Mouse (Mus musculus) neural tube, embryonic 14.5 days (tissue): ENCODE results near the gene Mrpl51. TPM values are rescaled to one million over a fixed set of nuclear protein-coding genes. Genes with fewer than 3 reads are reported as not detected.
A peak's percentile ranks its signal among the peaks of the same experiment; 100 is the strongest.

ENCODE experiments used
- ATAC-seq: fragments of 200-750 bp; cut with Nextera tagmentation; 2 replicates; pipeline ENCODE4 v1.8.0; 2017; ENCODE audit warnings: low read depth, mild to moderate bottlenecking, moderate TSS enrichment, moderate library complexity
- H3K27ac ChIP-seq: fragments of 300-500 bp; sonication (generic); 2 replicates; pipeline ENCODE4 v1.5.1; 2014; ENCODE audit warnings: low read depth, mild to moderate bottlenecking, control low read depth, low read length, moderate library complexity, mixed read lengths
- H3K27me3 ChIP-seq: fragments of 300-500 bp; sonication (generic); 2 replicates; pipeline ENCODE4 v1.6.1; 2014; ENCODE audit warnings: low read length; ENCODE audit not compliant: control insufficient read depth, insufficient read depth
- H3K36me3 ChIP-seq: fragments of 300-500 bp; sonication (generic); 2 replicates; pipeline ENCODE4 v1.6.1; 2014; ENCODE audit warnings: low read length, mixed read lengths; ENCODE audit not compliant: control insufficient read depth, insufficient read depth
- H3K4me1 ChIP-seq: fragments of 300-500 bp; sonication (generic); 2 replicates; pipeline ENCODE4 v1.6.1; 2014; ENCODE audit warnings: low read length; ENCODE audit not compliant: control insufficient read depth, insufficient read depth
- H3K4me2 ChIP-seq: fragments of 300-500 bp; sonication (generic); 2 replicates; pipeline ENCODE4 v1.6.1; 2014; ENCODE audit warnings: mild to moderate bottlenecking, low read depth, low read length, control low read depth
- H3K4me3 ChIP-seq: fragments of 300-500 bp; sonication (generic); 2 replicates; pipeline ENCODE4 v1.5.1; 2014; ENCODE audit warnings: low read depth, low read length, control low read depth, mixed read lengths
- H3K9ac ChIP-seq: fragments of 300-500 bp; sonication (generic); replicated peaks from 2 replicates; pipeline ENCODE4 v1.6.1; 2014; ENCODE audit warnings: low read depth, mild to moderate bottlenecking, control low read depth, low read length, mixed read lengths
- H3K9me3 ChIP-seq: fragments of 300-500 bp; sonication (generic); 2 replicates; pipeline ENCODE4 v1.6.1; 2016; ENCODE audit warnings: low read length; ENCODE audit not compliant: control insufficient read depth
- WGBS: fragments of 180-500 bp; shearing (Covaris S2); extraction: QIAGEN DNeasy Blood & Tissue Kit; methylation state at CpG from one replicate; pipeline ENCODE4 v1.1.7; 2014; 5-methylcytosine and 5-hydroxymethylcytosine counted together
- polyA plus RNA-seq: library from polyadenylated mRNA; unstranded; fragments of >200 nt; fragmentation: Nextera tagmentation; extraction: Ambion mirVana; gene quantifications from 2 replicates; pipeline ENCODE4 v1.2.1, GENCODE M21; 2014

The Mrpl51 gene
- polyA plus RNA-seq, 1 experiment from 2014 or later = 138 TPM

DNA sequence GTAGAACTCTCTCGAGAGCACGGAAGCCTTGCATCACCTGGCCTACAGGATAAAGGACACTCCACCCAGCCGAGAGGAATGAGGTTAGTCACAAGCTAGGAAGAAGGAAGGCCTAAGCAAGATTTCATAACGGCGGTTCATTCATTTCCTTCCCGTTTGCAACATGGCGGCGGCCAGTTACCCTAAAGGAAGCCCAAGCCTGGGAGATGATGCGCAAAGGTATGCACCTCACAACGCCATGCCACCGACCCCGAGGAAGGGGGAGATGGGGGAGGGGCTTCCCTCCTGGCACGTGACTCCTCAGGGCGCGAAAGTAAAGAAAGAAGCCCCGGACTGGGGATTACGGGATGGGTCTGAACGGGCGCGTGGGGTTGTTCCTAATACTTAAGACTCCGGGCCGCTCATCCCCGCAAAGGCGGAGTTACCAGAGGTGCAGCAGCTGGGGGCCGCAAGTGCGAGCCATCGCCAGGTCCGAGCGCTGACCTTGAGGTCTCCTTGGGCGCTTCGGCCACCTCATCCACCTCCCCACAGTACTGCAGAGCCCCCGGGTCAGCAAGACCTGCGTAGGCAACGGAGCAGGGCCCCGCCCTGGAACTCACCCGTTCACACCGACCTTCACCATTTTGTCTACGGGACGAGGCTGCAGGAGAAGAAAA, 26.8 kb upstream of the Mrpl51 start:
- under 1% methylated on average over 38 of the region's 39 CpGs for WGBS
- H3K27me3 ChIP-seq = no peaks in the 10 kb centered on the region
- peaks cover 29% of the 10 kb centered on the region for H3K4me1 ChIP-seq
- peak overlapping the region; percentile 93 for H3K27ac ChIP-seq
- peak; percentile 41 for ATAC-seq
- peak overlapping the region; percentile 97 for H3K4me3 ChIP-seq
- H3K9me3 ChIP-seq = no peaks in the 10 kb centered on the region
- H3K9ac ChIP-seq = peak overlapping the region; percentile 88
- H3K4me2 ChIP-seq = peak overlapping the region; percentile 91
- peaks cover 40% of the 10 kb centered on the region for H3K36me3 ChIP-seq

DNA sequence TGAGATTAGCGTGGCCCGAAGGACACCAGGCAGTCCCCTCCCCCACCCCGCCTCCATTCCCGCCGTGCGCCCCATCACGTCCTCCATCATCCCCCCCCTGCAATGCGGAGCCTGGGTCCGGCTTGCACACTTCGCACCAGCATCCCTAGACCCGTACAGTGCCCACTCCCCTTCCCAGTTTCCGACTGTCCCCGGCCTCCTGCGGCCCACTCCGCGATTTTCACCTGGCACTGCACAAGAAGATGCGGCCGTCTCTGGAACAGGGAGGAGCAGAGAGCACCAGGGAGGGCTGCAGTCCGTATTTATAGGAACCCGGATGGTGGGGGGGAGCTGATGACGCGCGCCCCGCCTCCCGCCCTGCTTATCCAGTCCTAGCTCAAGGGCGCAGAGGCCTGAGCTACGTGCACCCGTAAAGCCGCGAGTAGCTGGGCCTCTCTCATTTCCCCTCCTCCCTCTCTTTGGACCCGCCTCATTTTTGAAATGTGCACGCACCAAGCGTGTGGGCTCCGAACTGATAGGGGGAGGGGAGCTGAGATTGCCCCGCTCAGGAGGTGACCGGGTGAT, 26.2 kb upstream of the Mrpl51 start:
- peaks cover 41% of the 10 kb centered on the region for H3K36me3 ChIP-seq

DNA sequence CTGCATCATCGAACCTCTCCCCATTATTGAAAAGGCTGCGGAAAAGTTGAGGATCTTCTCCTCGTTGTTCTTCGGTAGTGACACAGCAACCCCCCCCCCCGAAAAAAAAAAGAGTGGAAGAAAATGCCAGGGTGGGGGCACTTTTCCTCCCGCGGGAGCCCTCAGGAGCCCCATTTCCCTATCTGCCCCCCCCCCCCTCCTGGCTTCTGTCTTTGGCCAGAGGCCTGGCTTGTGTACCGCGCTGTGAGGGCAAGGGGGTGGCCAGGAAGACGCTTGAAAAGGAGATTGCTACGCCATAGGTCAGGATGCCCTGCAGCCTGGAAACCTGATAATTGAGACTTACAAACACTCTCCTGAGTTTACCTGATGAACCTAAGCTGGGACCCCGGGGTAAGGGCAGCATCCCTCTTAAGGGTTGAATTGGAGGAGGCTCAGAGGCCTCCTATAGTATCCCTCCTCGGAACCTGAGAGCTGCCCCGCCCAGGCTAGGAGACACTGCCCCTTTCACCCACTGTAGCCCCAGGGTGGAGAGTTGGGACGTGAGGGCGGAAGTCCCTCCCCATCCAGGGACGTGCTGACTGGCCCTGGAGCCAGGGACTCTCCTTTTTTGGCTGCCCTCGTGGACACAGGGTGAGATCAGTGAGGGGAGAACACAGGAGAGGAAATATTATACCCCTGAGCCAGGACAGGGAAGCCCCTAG, 25.4 kb upstream of the Mrpl51 start, which contains the start of gene Gapdh:
Gene Gapdh (minus strand): TSS at position 417 of the 701 bp plus-strand sequence.
- 1% methylated on average over 18 of the region's 18 CpGs for WGBS
- peak within 1 kb of the TSS; percentile 91 for H3K4me2 ChIP-seq
- peak within 1 kb of the TSS; percentile 97 for H3K4me3 ChIP-seq

More for the DNA sequence above, 26.2 kb upstream of the Mrpl51 start:
- WGBS = under 1% methylated on average over 36 of the region's 36 CpGs
- Histone ChIP-seq H3K27ac (peak overlapping the region; percentile 93), H3K9ac (peak overlapping the region; percentile 88), H3K9me3 (no peaks in the 10 kb centered on the region), H3K4me3 (peak overlapping the region; percentile 97), H3K4me1 (peaks cover 29% of the 10 kb centered on the region), H3K4me2 (peak overlapping the region; percentile 91), H3K27me3 (no peaks in the 10 kb centered on the region)
- ATAC-seq = peak; percentile 93

DNA sequence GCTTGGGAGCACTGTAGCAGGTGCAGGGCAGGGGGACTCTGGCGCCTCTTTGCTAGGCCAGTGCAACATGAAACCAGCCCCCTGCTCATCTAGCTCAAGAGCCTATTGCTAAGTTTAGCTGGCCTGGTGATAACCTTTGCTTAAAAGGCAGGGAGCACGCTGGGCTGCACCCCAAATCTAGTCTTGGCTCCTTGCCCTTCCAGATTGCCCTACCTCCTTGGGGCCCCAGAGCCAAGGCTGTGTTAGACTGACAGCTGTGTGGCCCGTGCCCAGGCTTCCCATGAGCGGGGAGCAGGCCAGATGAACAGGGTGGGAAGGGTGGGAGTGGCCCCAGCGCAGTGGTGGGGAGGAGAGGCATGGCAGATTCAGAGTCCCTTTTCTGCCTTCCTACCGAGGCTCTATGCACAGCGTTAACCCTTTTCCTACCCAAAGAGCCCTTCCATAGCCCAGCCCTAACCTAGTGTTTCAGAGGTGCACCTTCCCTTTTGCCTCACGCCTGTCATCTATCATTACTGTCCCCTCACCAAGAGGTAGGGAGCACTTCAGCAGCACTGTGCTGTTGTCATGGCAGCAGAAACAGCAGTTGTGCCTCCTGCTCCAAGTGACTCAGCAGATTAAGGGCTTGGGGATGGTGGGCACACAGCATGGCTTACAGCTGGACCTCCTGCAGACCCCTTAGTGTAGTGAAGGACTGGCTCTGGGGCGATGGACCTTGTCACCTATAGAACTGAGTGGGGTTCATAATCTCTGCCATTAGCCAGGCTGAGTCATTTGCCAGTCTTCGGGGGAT, 24.5 kb upstream of the Mrpl51 start:
- no peaks in the 10 kb centered on the region for H3K9me3 ChIP-seq
- peak overlapping the region; percentile 91 for H3K4me2 ChIP-seq
- H3K4me3 ChIP-seq = peak overlapping the region; percentile 13; the same call in 1 of the 2 replicates
- WGBS = 22% methylated on average over 10 of the region's 10 CpGs
- H3K4me1 ChIP-seq = peaks cover 25% of the 10 kb centered on the region
- H3K27me3 ChIP-seq = no peaks in the 10 kb centered on the region
- H3K27ac ChIP-seq = peak overlapping the region; percentile 93; the same call in 1 of the 2 replicates
- peak overlapping the region; percentile 88; the same call in 1 of the 2 replicates for H3K9ac ChIP-seq
- ATAC-seq = no peak
- H3K36me3 ChIP-seq = peaks cover 46% of the 10 kb centered on the region

More for the DNA sequence above, 25.4 kb upstream of the Mrpl51 start, which contains the start of gene Gapdh:
- H3K4me1 ChIP-seq = peaks cover 29% of the 10 kb centered on the region
- peaks cover 43% of the 10 kb centered on the region for H3K36me3 ChIP-seq
- peak within 1 kb of the TSS; percentile 88 for H3K9ac ChIP-seq
- peak within 1 kb of the TSS; percentile 93 for H3K27ac ChIP-seq
- peak; percentile 9; the same call in 1 of the 2 replicates for ATAC-seq
- H3K27me3 ChIP-seq = no peaks in the 10 kb centered on the region
- H3K9me3 ChIP-seq = no peaks in the 10 kb centered on the region

DNA sequence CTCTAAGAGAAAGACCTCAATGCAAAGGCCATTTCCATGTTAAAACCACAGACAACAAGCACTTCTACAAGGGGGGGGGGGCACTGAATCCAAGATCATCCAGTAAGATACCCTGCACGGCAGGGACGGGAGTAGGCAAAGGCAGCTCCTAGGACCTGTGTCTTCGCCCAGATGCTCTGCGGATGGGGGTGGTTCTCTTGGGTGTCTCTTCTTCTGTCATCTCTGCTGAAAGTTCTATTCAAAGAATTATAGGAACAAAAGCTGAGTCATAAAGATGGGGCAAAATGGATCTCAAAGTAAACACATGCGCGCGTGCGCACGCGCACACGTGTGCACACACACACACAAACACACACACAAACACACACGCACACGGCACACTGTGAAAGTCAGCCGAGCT, 23.5 kb upstream of the Mrpl51 start:
- Histone ChIP-seq H3K9ac (no peak overlapping the region), H3K36me3 (peaks cover 56% of the 10 kb centered on the region), H3K4me2 (no peak overlapping the region), H3K4me1 (peaks cover 25% of the 10 kb centered on the region), H3K9me3 (no peaks in the 10 kb centered on the region), H3K4me3 (no peak overlapping the region), H3K27ac (no peak overlapping the region), H3K27me3 (no peaks in the 10 kb centered on the region)
- WGBS = 95% methylated on average over 14 of the region's 14 CpGs
- ATAC-seq = no peak

DNA sequence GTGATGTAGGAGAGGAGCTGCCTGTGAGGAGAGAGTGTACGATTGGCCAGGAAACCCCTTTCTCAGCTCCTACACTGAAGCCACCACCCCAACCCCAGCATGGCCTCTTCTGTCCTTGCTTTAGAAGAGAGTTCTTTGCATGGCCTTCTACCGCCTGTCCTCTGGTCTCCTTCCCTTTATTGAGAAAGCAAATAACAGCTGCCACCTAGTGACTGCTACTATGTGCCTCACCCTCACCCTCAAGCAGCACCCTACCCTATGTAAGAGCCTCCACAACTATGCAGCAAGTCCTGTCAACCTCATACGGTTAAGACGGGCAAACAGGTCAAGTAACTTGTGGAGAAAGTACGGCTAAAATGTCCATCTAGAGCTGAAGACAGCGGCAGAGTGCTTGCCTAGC, 21.4 kb upstream of the Mrpl51 start:
- H3K4me3 ChIP-seq = no peak overlapping the region
- peaks cover 66% of the 10 kb centered on the region for H3K36me3 ChIP-seq
- 88% methylated on average over 6 of the region's 6 CpGs for WGBS
- H3K9me3 ChIP-seq = no peaks in the 10 kb centered on the region
- no peak overlapping the region for H3K4me2 ChIP-seq
- no peaks in the 10 kb centered on the region for H3K27me3 ChIP-seq
- H3K4me1 ChIP-seq = peaks cover 14% of the 10 kb centered on the region
- ATAC-seq = no peak
- no peak overlapping the region for H3K9ac ChIP-seq
- no peak overlapping the region for H3K27ac ChIP-seq

DNA sequence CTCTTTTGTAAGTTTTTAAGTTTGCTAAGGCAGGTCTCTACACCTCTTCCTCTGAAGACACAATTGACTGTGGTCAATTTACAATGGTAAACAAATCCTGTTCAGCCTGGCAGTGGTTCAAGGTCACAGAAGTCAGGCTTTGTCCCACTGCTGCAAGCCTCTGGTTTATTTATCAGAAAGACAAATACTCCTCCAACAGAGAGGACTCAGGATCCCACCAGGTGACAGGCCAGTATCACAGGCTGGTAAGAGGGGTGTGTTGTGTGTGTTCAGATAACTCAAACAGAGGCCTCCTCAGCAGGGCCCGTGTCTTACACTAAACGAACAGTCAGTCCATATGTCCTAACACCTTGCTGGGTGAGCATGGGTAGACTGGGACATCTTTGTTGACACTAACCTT, 19.1 kb upstream of the Mrpl51 start:
- WGBS = 83% methylated on average over 2 of the region's 2 CpGs
- no peak for ATAC-seq
- H3K27me3 ChIP-seq = no peaks in the 10 kb centered on the region

DNA sequence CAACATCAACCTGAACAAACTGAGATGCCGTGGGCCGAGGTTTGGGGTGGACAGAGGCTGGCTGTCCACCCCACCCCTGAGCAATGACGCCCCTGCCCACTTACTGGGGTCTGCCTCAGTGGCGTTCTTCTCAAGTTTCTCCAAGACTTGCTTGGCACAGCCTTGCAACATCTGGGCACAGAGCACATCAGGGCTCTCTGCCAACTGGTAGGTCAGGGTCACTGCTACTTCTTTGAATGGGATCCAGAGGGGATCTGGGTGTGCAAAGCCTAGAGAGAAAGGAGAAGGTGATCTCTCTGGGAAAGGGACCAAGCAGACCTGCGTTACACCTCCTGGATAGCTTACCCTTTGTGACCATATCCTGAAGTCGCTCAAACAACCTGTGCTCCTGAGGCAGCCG, 18.3 kb upstream of the Mrpl51 start:
- peaks cover 85% of the 10 kb centered on the region for H3K36me3 ChIP-seq
- H3K9ac ChIP-seq = no peak overlapping the region
- no peak for ATAC-seq
- 94% methylated on average over 7 of the region's 7 CpGs for WGBS
- no peak overlapping the region for H3K4me2 ChIP-seq
- no peak overlapping the region for H3K27ac ChIP-seq
- no peak overlapping the region for H3K4me3 ChIP-seq
- no peaks in the 10 kb centered on the region for H3K9me3 ChIP-seq
- no peaks in the 10 kb centered on the region for H3K4me1 ChIP-seq
- H3K27me3 ChIP-seq = no peaks in the 10 kb centered on the region

More for the DNA sequence above, 19.1 kb upstream of the Mrpl51 start:
- Histone ChIP-seq H3K9ac (no peak overlapping the region), H3K36me3 (peaks cover 83% of the 10 kb centered on the region), H3K4me3 (no peak overlapping the region), H3K4me2 (no peak overlapping the region), H3K9me3 (no peaks in the 10 kb centered on the region), H3K4me1 (no peaks in the 10 kb centered on the region), H3K27ac (no peak overlapping the region)
